Mouse (Mus musculus) monocyte, adult 59 days (primary cell): ENCODE data around the gene Sptlc3. TPM values are rescaled to one million over a fixed set of nuclear protein-coding genes. Genes with fewer than 3 reads are reported as not detected.

Source experiments
- total RNA-seq, 2 experiments: library from RNA; stranded (reverse); gene quantifications; one replicate each; pipeline ENCODE4 v1.2.4; 2023

Gene Sptlc3
- total RNA-seq: not detected

GRCm38 (mm10) chr2:139493836-139494235, at the start of gene Sptlc3:
Gene Sptlc3, plus strand, starts transcription at chr2:139493913.

GRCm38 (mm10) chr2:139677809-139678274, 184.1 kb downstream of the Sptlc3 start, which contains the start of gene Ism1:
Gene Ism1, plus strand, starts transcription at chr2:139678178.

Other genes with a start within 250 kb of the Sptlc3 start
- gene Ism1, start 184.3 kb downstream of the Sptlc3 start, total RNA-seq: not detected